ENCODE assay signal across 16 mouse cellular contexts in the genomic region with DNA sequence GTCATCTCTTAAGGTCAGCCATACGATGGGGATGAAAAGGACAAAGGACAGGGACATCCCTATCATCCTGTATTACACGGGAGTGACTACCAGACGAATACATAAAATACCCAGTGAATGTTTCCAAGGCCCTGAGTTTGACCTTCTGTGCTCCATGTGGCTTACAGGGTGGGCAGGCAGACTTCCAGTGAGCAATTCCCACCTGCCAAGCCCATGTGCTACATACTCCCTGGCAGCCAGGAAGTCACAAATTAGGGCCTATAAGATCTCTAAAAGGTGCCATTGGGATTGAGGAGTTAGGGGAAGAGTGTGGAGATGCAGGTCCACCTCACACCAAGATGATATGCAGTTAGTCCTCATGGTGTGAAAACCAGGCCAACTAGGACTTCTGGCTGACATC.
"Had no signal": no experiment of that assay in that cellular context is flagged by ENCODE, and none has a peak within 500 bp of the region (broad histone marks: within the 10 kb centered on the region; RNA-seq: fewer than 3 reads in every experiment).

No protein-coding gene starts in this region.

- H3K9ac ChIP-seq: neural tube, embryonic 13.5 days; neural tube, embryonic 15.5 days; stomach, embryonic 15.5 days had no signal

- H3K4me2 ChIP-seq: neural tube, embryonic 13.5 days; neural tube, embryonic 15.5 days; stomach, embryonic 15.5 days had no signal

- DNase-seq: retina, postnatal 1 day; right cerebral cortex, adult 18-20 months; right cerebral cortex, postnatal 14 days; right cerebral cortex, postnatal 25 days; right cerebral cortex, postnatal 4 days; spleen, adult 18-20 months; thymus, adult 18-20 months; thymus, adult 2 months; thymus, postnatal 14 days; thymus, postnatal 25 days; thymus, postnatal 36 days; thymus, postnatal 4 days had no signal

- H3K27ac ChIP-seq: neural tube, embryonic 13.5 days; neural tube, embryonic 15.5 days; stomach, embryonic 15.5 days; stomach, postnatal 0 days had no signal

- H3K4me3 ChIP-seq: neural tube, embryonic 13.5 days; neural tube, embryonic 15.5 days; stomach, embryonic 15.5 days had no signal

- H3K36me3 ChIP-seq: neural tube, embryonic 13.5 days; neural tube, embryonic 15.5 days; stomach, embryonic 15.5 days had no signal

- H3K9me3 ChIP-seq: neural tube, embryonic 13.5 days; neural tube, embryonic 15.5 days; stomach, embryonic 15.5 days had no signal

- H3K27me3 ChIP-seq: neural tube, embryonic 13.5 days; neural tube, embryonic 15.5 days; stomach, embryonic 15.5 days had no signal
